Mouse (Mus musculus): Measurements from ENCODE around the gene Pym1. TPM values are rescaled to one million over a fixed set of nuclear protein-coding genes. Genes with fewer than 3 reads are reported as not detected.

Gene Pym1
- polyA plus RNA-seq, 1 experiment from 2014 or later, result 46.5 TPM

DNA sequence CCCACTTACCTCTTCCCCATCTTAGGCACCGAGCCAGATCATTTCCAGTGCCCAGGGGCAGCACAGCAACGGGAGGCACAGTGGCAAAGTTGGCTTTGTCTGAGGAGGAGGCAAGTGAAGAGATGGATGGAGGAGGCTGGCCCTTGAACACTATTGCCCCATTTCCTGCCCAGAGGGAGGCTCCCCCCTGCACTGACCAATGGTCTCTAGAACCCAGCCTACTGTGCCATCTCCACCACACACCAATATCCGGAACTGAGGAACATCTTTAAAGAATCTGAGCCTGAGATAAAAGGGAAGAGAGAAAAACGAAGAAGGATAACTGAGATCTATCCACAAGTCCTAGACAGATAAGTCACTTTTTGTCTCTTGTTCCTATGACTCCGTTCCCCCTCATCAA is 19.6 kb upstream of the Pym1 start:
- no peaks in the 10 kb centered on the region; the same call in 1 of the 2 replicates for H3K36me3 ChIP-seq
- H3K4me3 ChIP-seq, result no peak overlapping the region
- H3K4me1 ChIP-seq (replicated peaks), result no peaks in the 10 kb centered on the region
- ATAC-seq (ENCODE audit: low FRiP score), result no peak
- no peak overlapping the region for H3K4me2 ChIP-seq
- no peak overlapping the region for H3K9ac ChIP-seq
- H3K27ac ChIP-seq, result no peak overlapping the region
- 83% methylated on average over 5 of the region's 5 CpGs for WGBS
- no peaks in the 10 kb centered on the region for H3K27me3 ChIP-seq
- no peaks in the 10 kb centered on the region for H3K9me3 ChIP-seq

DNA sequence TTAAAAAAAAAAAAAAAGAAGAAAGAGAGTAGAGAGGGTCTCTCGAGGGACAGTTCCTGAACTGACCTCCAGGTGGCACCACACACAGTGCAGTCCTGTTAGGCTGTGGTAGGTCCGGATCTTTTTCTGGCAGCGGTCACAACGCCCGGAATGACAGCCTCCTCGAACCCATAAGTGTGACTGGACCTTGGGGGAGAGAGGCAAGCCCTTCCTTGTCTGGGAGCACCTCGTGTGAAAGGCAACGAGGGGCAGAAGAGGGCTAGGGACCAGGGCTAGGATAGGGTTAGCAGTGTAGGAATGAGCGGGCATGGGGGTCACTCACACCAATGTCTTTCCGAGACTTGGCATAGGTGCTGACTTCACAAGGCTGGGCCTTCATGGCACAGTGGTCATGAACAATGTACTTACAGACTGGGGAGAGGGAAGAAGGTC is 16.7 kb upstream of the Pym1 start:
- Histone ChIP-seq H3K9me3 (no peaks in the 10 kb centered on the region), H3K36me3 (no peaks in the 10 kb centered on the region; the same call in 1 of the 2 replicates), H3K4me1 (replicated peaks) (no peaks in the 10 kb centered on the region), H3K4me2 (no peak overlapping the region), H3K9ac (no peak overlapping the region), H3K27me3 (no peaks in the 10 kb centered on the region), H3K4me3 (no peak overlapping the region), H3K27ac (no peak overlapping the region)
- no peak for ATAC-seq (ENCODE audit: low FRiP score)
- WGBS, result 25% methylated on average over 10 of the region's 10 CpGs

DNA sequence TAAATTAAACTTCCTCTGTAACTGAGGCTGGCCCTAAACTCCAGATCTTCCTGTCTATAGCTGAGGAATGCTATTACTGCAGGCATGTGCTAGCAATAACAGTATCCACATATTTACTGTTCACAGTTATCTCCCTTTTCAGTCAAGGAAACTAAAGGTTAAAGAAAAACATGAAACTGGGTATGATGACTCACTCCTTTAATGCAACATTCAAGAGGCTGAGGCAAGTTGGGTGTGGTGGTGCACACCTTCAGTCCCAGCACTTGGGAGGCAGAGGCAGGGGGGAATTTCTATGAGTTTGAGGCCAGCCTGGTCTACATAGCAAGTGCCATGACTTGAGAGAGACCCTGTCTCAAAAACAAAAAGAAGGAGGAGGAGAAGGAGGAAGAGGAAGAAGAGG is 15.7 kb upstream of the Pym1 start:
- Histone ChIP-seq H3K9me3 (no peaks in the 10 kb centered on the region), H3K36me3 (no peaks in the 10 kb centered on the region; the same call in 1 of the 2 replicates), H3K27ac (no peak overlapping the region), H3K4me1 (replicated peaks) (no peaks in the 10 kb centered on the region), H3K4me3 (no peak overlapping the region), H3K27me3 (no peaks in the 10 kb centered on the region), H3K4me2 (no peak overlapping the region), H3K9ac (no peak overlapping the region)
- ATAC-seq (ENCODE audit: low FRiP score), result no peak

DNA sequence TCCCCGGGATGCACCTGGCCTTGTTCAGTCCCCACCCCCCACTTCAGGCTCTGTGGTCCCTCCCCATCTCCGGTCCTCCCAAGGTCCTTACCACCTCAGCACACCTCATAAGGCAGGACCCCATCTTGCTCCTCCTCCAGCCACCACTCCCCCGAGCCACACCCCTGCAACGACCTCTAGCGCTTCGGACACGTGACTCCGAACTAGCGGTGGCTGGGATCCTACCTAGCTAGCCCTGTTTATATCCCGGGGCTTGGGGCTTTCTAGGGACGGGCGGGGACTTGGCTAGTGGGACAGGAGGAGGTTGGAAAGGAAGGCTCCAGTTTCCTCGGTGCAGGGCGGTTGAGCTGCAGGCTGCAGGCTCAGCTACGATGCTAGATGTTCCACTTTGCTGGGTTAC is 10.3 kb upstream of the Pym1 start:
- Histone ChIP-seq H3K27me3 (peaks cover 20% of the 10 kb centered on the region), H3K27ac (no peak overlapping the region), H3K4me1 (replicated peaks) (peaks cover 5% of the 10 kb centered on the region; the same call in 1 of the 2 replicates), H3K4me3 (no peak overlapping the region; the same call in 1 of the 2 replicates), H3K36me3 (no peaks in the 10 kb centered on the region), H3K4me2 (peak overlapping the region; percentile 45), H3K9me3 (no peaks in the 10 kb centered on the region), H3K9ac (0 out of 2 replicates have a peak overlapping the region, but pooled peaks have one; percentile 24)
- 6% methylated on average over 15 of the region's 15 CpGs for WGBS
- ATAC-seq (ENCODE audit: low FRiP score), result 0 out of 2 replicates have a peak, but pooled peaks have one; percentile 32

DNA sequence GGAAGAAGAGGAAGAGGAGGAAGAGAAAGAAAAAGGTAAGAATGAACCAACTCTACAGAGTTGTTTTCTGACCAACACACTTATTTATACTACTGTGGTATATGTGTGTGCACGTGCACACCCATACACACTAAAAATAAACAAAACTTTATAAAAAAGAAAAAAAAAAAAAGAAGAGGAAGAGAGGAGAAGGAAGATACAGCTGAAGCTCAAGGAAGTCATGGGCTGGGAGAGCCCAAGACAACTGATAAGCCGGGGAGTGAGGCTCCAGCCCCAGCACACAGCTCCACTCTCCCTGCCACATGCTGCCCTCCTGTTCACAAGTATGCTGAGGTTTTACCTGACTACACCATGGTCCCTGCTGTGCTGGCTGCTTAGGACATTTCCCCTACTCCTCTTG is 7.4 kb upstream of the Pym1 start:
- H3K4me3 ChIP-seq, result no peak overlapping the region

DNA sequence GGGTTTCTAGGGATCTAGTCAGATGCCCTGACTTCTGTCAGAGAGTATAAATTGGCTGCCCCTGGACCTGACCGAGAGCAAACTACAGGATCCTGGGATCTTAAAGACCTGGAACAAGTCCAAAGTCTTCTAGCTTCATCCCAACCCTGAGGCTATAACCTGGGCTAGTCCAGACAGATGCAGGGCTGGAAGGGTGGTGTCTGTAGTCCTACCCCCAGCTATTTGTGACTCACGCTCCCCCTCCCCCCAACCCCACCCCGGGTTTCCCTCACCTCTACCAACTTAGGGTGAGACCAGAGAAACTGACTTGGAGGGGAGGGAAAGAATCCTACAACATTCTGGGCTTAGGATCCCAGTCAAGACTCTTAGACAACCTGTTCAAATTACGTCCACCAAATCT is 5.1 kb upstream of the Pym1 start:
- H3K4me2 ChIP-seq, result peak overlapping the region; percentile 94; the same call in 1 of the 2 replicates
- no peak for ATAC-seq (ENCODE audit: low FRiP score)

More for the DNA sequence above, 7.4 kb upstream of the Pym1 start:
- WGBS, result 77% methylated on average over 2 of the region's 2 CpGs
- Histone ChIP-seq H3K4me1 (replicated peaks) (peaks cover 29% of the 10 kb centered on the region), H3K4me2 (no peak overlapping the region), H3K27me3 (peaks cover 49% of the 10 kb centered on the region), H3K36me3 (no peaks in the 10 kb centered on the region), H3K9ac (no peak overlapping the region), H3K27ac (no peak overlapping the region), H3K9me3 (no peaks in the 10 kb centered on the region)
- ATAC-seq (ENCODE audit: low FRiP score), result no peak

DNA sequence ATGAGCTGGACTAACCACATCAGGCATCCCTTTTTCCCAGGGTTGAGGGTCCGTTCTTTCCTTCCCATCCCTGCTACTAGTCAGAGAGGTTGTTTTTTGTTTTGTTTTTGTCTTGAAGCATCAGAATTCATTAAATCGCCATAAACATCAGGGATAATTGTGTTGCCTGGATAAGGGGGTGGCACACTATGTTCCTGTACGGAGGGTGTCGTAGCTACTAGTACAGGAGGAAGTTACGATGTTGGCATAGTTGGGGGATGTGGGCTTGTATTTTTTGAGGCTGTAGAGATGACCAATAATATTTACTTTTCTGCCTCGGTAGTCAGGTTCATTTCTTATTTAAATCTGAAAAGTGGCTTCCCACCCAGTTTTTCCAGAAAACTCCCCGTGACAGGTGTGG is 4.5 kb upstream of the Pym1 start:
- Histone ChIP-seq H3K27ac (no peak overlapping the region), H3K9ac (peak overlapping the region; percentile 87), H3K36me3 (no peaks in the 10 kb centered on the region), H3K9me3 (no peaks in the 10 kb centered on the region), H3K4me2 (peak overlapping the region; percentile 94), H3K27me3 (peaks cover 63% of the 10 kb centered on the region), H3K4me1 (replicated peaks) (peaks cover 30% of the 10 kb centered on the region), H3K4me3 (peak overlapping the region; percentile 60)
- no peak for ATAC-seq (ENCODE audit: low FRiP score)
- WGBS, result 10% methylated on average over 7 of the region's 7 CpGs

More for the DNA sequence above, 5.1 kb upstream of the Pym1 start:
- Histone ChIP-seq H3K9me3 (no peaks in the 10 kb centered on the region), H3K9ac (no peak overlapping the region), H3K27ac (no peak overlapping the region), H3K4me1 (replicated peaks) (peaks cover 31% of the 10 kb centered on the region), H3K27me3 (peaks cover 63% of the 10 kb centered on the region), H3K36me3 (no peaks in the 10 kb centered on the region), H3K4me3 (peak overlapping the region; percentile 60; the same call in 1 of the 2 replicates)
- WGBS, result 50% methylated on average over 4 of the region's 4 CpGs

DNA sequence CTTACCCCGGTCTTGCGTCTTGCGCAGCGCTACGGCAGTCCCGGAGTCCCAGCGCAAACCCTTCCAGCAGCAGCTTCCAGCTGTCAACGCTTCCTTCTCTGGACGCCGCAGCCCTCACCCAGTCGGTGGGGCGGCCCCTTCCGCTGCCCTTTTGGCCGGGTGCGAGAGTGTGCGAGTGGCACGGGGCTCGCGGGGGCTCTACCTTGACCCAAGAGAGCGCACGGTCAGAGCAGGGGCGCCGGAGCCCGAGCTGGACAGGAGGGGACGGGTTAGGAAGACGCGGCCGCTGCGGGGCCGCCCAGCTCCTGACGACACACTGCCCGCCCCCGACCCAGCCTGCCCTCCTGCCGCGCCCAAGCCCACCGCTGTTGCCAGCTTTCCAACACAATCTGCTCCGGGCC is 3.9 kb upstream of the Pym1 start:
- WGBS, result under 1% methylated on average over 36 of the region's 37 CpGs
- H3K36me3 ChIP-seq, result no peaks in the 10 kb centered on the region
- H3K9me3 ChIP-seq, result no peaks in the 10 kb centered on the region
- peak overlapping the region; percentile 12; the same call in 1 of the 2 replicates for H3K27ac ChIP-seq
- H3K4me1 ChIP-seq (replicated peaks), result peaks cover 30% of the 10 kb centered on the region
- H3K4me2 ChIP-seq, result peak overlapping the region; percentile 94
- peaks cover 63% of the 10 kb centered on the region for H3K27me3 ChIP-seq
- H3K4me3 ChIP-seq, result peak overlapping the region; percentile 60
- H3K9ac ChIP-seq, result peak overlapping the region; percentile 87
- ATAC-seq (ENCODE audit: low FRiP score), result peak; percentile 5; the same call in 1 of the 2 replicates

DNA sequence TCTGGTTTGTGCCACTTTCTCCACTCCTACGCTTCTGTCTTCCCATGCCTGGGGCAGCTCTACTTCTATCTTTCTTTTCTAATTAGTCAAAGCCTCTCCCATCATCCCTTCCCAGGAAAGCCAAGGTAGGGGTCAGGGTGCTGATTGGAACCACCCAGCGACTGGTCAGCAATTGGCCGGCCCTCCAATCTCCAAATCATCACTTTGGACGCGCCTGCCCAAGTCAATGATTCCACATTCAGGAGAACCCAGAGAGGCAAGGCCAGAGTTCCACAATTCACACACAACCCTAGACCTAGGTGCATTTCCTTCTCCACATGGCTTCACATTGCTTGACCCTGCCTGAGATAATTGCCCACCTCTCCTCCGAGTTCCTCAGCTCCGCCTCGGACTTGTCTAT is 3.5 kb upstream of the Pym1 start:
- H3K9me3 ChIP-seq, result no peaks in the 10 kb centered on the region
- H3K27me3 ChIP-seq, result peaks cover 63% of the 10 kb centered on the region
- peak overlapping the region; percentile 94 for H3K4me2 ChIP-seq
- WGBS, result 19% methylated on average over 8 of the region's 8 CpGs
- peak overlapping the region; percentile 87 for H3K9ac ChIP-seq
- peak overlapping the region; percentile 60 for H3K4me3 ChIP-seq
- H3K36me3 ChIP-seq, result no peaks in the 10 kb centered on the region
- ATAC-seq (ENCODE audit: low FRiP score), result no peak
- peaks cover 34% of the 10 kb centered on the region for H3K4me1 ChIP-seq (replicated peaks)
- no peak overlapping the region; the same call in 1 of the 2 replicates for H3K27ac ChIP-seq

DNA sequence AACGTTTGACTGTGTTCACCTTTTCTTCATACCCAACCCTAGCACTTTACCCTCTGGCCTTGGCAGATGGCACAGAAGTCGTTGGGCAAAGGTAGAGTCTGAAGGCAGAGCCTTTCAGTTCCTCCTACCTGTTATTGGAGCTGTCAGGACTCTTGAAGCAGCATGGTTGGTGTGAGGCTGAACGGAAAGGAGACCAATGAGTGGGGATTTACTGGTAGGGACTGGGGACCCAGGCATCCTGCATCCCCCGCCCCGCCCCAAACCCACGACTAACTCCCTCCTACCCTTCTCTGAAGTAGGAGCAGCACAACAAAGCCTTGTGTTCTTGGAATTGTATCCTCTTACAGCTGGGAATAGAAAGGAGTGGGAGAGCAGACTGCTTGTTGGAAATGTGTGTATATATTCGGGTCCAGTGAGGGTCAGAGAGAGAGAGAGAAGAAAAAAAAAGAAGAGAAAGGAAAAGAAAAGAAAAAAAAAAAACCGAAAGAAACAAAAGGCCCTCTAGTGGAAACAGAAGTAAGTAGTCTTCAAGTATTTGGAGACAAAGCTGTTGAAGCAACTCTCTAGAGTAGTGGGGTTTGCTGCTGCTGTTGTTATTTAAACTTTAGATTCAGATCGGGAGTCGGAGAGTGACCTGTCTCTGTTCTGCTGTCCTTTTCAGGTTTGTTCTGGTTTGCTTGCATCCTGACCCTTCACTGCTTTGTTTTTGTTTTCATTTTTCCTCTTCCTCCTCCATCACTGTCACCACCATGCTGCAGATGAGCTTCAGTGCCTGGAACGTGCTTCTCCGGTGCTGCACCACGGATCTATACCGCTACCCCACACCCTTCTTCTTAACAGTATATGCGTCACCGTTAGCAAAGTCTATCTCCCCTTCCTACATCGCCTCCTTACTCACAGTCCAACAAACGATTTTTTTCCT is 2.7 kb upstream of the Pym1 start, which contains the start of gene Dgka:
Dgka (minus strand) TSS at position 176 of the 922 bp plus-strand sequence.
- ATAC-seq (ENCODE audit: low FRiP score), result no peak
- H3K4me3 ChIP-seq, result peak within 1 kb of the TSS; percentile 60
- 24% methylated on average over 18 of the region's 18 CpGs for WGBS
- no peaks in the 10 kb centered on the region for H3K9me3 ChIP-seq
- H3K36me3 ChIP-seq, result no peaks in the 10 kb centered on the region
- H3K4me2 ChIP-seq, result peak within 1 kb of the TSS; percentile 94
- peak within 1 kb of the TSS; percentile 87 for H3K9ac ChIP-seq
- peak within 1 kb of the TSS; percentile 12; the same call in 1 of the 2 replicates for H3K27ac ChIP-seq
- peaks cover 63% of the 10 kb centered on the region for H3K27me3 ChIP-seq
- peaks cover 42% of the 10 kb centered on the region for H3K4me1 ChIP-seq (replicated peaks)

DNA sequence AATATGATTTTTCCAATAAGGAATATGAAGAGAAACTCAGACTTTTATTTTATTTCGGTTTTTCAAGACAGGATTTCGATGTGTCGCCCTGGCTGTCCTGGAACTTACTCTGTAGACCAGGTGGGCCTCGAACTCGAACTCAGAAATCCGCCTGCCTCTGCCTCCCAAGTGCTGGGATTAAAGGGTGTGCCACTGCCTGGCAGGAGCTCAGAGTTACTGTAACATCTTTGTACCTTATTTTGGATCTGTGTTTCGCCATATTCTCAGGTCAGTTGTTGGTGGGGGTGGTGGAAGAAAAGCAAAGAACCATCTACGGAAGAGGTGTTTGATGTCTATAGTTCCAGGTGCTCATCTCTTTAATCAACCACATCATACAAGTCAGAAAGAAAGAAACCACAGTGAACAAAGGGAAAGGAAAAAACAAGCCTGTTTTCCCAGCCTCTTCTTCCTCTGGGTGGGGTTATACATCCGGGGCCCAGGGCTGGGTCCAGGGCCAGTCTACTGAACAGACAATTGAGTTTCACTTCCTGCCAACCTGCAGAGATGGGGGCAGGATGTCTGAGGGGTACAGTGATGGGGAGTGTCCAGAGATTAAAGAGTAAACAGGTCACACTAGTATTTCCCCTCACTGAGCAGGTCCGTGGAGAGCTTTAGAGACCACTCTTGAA is 1.6 kb upstream of the Pym1 start:
- no peak for ATAC-seq (ENCODE audit: low FRiP score)
- Histone ChIP-seq H3K4me2 (no peak overlapping the region), H3K9ac (no peak overlapping the region), H3K4me3 (no peak overlapping the region), H3K27ac (no peak overlapping the region), H3K4me1 (replicated peaks) (peaks cover 48% of the 10 kb centered on the region), H3K36me3 (no peaks in the 10 kb centered on the region), H3K27me3 (peaks cover 56% of the 10 kb centered on the region), H3K9me3 (no peaks in the 10 kb centered on the region)
- WGBS, result 93% methylated on average over 10 of the region's 10 CpGs

DNA sequence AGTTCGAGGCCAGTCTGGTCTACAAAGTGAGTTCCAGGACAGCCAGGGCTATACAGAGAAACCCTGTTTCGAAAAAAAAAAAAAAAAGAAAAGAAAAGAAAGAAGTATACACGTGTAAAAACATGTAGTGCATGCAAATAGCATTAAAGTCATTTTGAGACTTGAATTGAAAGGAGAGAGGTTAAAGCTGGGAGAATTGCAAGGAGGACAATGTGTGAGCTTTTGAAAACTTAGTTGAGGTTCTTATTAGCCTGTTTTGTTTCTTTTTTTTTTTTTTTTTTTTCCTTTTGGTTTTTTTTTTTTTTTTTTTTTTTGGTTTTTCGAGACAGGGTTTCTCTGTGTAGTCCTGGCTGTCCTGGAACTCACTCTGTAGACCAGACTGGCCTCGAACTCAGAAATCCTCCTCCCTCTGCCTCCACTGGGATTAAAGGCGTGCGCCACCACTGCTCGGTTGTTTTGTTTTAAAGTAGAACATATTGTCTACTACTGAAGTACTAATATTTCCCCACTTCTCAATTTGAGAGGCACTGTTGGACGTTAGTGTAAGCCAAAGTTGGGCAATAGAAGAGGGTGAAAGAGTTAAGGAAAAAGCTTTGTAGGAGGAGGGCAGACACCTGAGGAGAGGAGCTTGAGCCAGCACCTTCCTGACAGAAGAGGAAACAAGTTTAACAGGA is 580 bp upstream of the Pym1 start:
- H3K9me3 ChIP-seq, result no peaks in the 10 kb centered on the region
- ATAC-seq (ENCODE audit: low FRiP score), result no peak
- peak overlapping the region; percentile 76 for H3K4me3 ChIP-seq
- H3K4me1 ChIP-seq (replicated peaks), result peaks cover 48% of the 10 kb centered on the region
- peak overlapping the region; percentile 92 for H3K4me2 ChIP-seq
- peak overlapping the region; percentile 95 for H3K27ac ChIP-seq
- peak overlapping the region; percentile 88 for H3K9ac ChIP-seq
- no peaks in the 10 kb centered on the region for H3K36me3 ChIP-seq
- peaks cover 46% of the 10 kb centered on the region for H3K27me3 ChIP-seq
- WGBS, result 45% methylated on average over 9 of the region's 9 CpGs

Measured in hindbrain, embryonic 13.5 days (tissue).